Comparison of ENCODE assay signal across 9 mouse cellular contexts in genomic region chr16:36934131-36934840, GRCm38 (mm10). TPM values are rescaled to one million over a fixed set of nuclear protein-coding genes. Genes with fewer than 3 reads are reported as not detected.
DNase-seq lines count a peak whose midpoint lies in the region; ATAC-seq and TF ChIP-seq lines count a peak whose summit lies in the region.
"Had no signal": no experiment of that assay in that cellular context is flagged by ENCODE, and none has a peak within 500 bp of the region (broad histone marks: within the 10 kb centered on the region; RNA-seq: fewer than 3 reads in every experiment).

No protein-coding gene starts in this region.

- peak overlapping the region; percentile 56 for H3K4me2 ChIP-seq in liver, embryonic 11.5 days
- H3K4me2 ChIP-seq in midbrain, embryonic 14.5 days (ENCODE audit: low read length) = no peak overlapping the region
- H3K4me2 ChIP-seq in midbrain, postnatal 0 days (ENCODE audit: low read depth, low read length, poor library complexity, severe bottlenecking) = no peak overlapping the region
- no peak overlapping the region for H3K4me2 ChIP-seq in hindbrain, embryonic 11.5 days (replicated peaks; ENCODE audit: low read depth, low read length)
- H3K4me2 ChIP-seq: embryonic facial prominence, embryonic 12.5 days had no signal

- peak; percentile 37 for DNase-seq in urinary bladder, postnatal 14 days (ENCODE audit: low spot score)
- no peak for DNase-seq in urinary bladder, postnatal 10 days (ENCODE audit: low spot score)
- peak; percentile 68 for DNase-seq in fat pad, adult 2 months (ENCODE audit: extremely low read depth, low read depth, low spot score)
- DNase-seq in liver, embryonic 11.5 days (ENCODE audit: low spot score) = no peak
- DNase-seq in thymus, postnatal 0 days (ENCODE audit: low spot score) = peak; percentile 82
- DNase-seq in midbrain, embryonic 14.5 days = no peak
- DNase-seq in midbrain, postnatal 0 days (ENCODE audit: low spot score) = no peak
- DNase-seq in hindbrain, embryonic 11.5 days (ENCODE audit: low spot score) = no peak

- no peaks in the 10 kb centered on the region for H3K9me3 ChIP-seq in liver, embryonic 11.5 days (ENCODE audit: control insufficient read depth, low read length)
- no peaks in the 10 kb centered on the region for H3K9me3 ChIP-seq in midbrain, embryonic 14.5 days (ENCODE audit: control insufficient read depth, low read length)
- H3K9me3 ChIP-seq in midbrain, postnatal 0 days (ENCODE audit: low read length) = no peaks in the 10 kb centered on the region
- H3K9me3 ChIP-seq in hindbrain, embryonic 11.5 days (ENCODE audit: control insufficient read depth, low read length) = no peaks in the 10 kb centered on the region
- H3K9me3 ChIP-seq: embryonic facial prominence, embryonic 12.5 days had no signal

- no peak for TF ChIP-seq CTCF in midbrain, postnatal 0 days (IDR thresholded peaks at IDR 0.05)

- H3K27ac ChIP-seq in liver, embryonic 11.5 days (ENCODE audit: low read depth, low read length) = no peak overlapping the region
- no peak overlapping the region for H3K27ac ChIP-seq in midbrain, embryonic 14.5 days (replicated peaks; ENCODE audit: low read depth, low read length)
- no peak overlapping the region for H3K27ac ChIP-seq in midbrain, postnatal 0 days (ENCODE audit: low read depth, low read length)
- no peak overlapping the region for H3K27ac ChIP-seq in hindbrain, embryonic 11.5 days (ENCODE audit: low read depth, low read length)
- H3K27ac ChIP-seq: embryonic facial prominence, embryonic 12.5 days had no signal

- H3K9ac ChIP-seq in liver, embryonic 11.5 days (ENCODE audit: low read depth, low read length) = 0 out of 2 replicates have a peak overlapping the region, but pooled peaks have one; percentile 22
- no peak overlapping the region for H3K9ac ChIP-seq in midbrain, embryonic 14.5 days (replicated peaks; ENCODE audit: low read length)
- no peak overlapping the region for H3K9ac ChIP-seq in midbrain, postnatal 0 days (replicated peaks; ENCODE audit: low read length, poor library complexity, severe bottlenecking)
- H3K9ac ChIP-seq in hindbrain, embryonic 11.5 days (ENCODE audit: low read depth, low read length) = no peak overlapping the region
- H3K9ac ChIP-seq: embryonic facial prominence, embryonic 12.5 days had no signal

- 37% methylated on average over 6 of the region's 6 CpGs for WGBS in liver, embryonic 11.5 days
- WGBS in midbrain, embryonic 14.5 days = 84% methylated on average over 6 of the region's 6 CpGs
- WGBS in midbrain, postnatal 0 days = 81% methylated on average over 6 of the region's 6 CpGs
- 82% methylated on average over 6 of the region's 6 CpGs for WGBS in hindbrain, embryonic 11.5 days

- peak overlapping the region; percentile 34 for H3K4me3 ChIP-seq in liver, embryonic 11.5 days (ENCODE audit: low read depth, low read length)
- H3K4me3 ChIP-seq in midbrain, embryonic 14.5 days (replicated peaks; ENCODE audit: low read depth, low read length) = no peak overlapping the region
- no peak overlapping the region for H3K4me3 ChIP-seq in midbrain, postnatal 0 days (ENCODE audit: low read depth, low read length)
- H3K4me3 ChIP-seq in hindbrain, embryonic 11.5 days (ENCODE audit: low read depth, low read length) = no peak overlapping the region
- H3K4me3 ChIP-seq: embryonic facial prominence, embryonic 12.5 days had no signal

- H3K27me3 ChIP-seq in liver, embryonic 11.5 days (replicated peaks; ENCODE audit: control insufficient read depth, insufficient read depth, low read length) = no peaks in the 10 kb centered on the region
- no peaks in the 10 kb centered on the region for H3K27me3 ChIP-seq in midbrain, embryonic 14.5 days (ENCODE audit: control insufficient read depth, insufficient read depth, low read length)
- no peaks in the 10 kb centered on the region for H3K27me3 ChIP-seq in midbrain, postnatal 0 days (ENCODE audit: insufficient read depth, low read length)
- no peaks in the 10 kb centered on the region for H3K27me3 ChIP-seq in hindbrain, embryonic 11.5 days (ENCODE audit: control insufficient read depth, insufficient read depth, low read length)
- H3K27me3 ChIP-seq: embryonic facial prominence, embryonic 12.5 days had no signal

- peaks cover 2% of the 10 kb centered on the region; the same call in 1 of the 2 replicates for H3K36me3 ChIP-seq in liver, embryonic 11.5 days (ENCODE audit: control insufficient read depth, insufficient read depth, low read length)
- H3K36me3 ChIP-seq in midbrain, embryonic 14.5 days (ENCODE audit: control insufficient read depth, insufficient read depth, low read length) = peaks cover 39% of the 10 kb centered on the region
- H3K36me3 ChIP-seq in midbrain, postnatal 0 days (ENCODE audit: insufficient read depth, low read length) = peaks cover 39% of the 10 kb centered on the region
- H3K36me3 ChIP-seq in hindbrain, embryonic 11.5 days (ENCODE audit: control insufficient read depth, insufficient read depth, low read length) = 0 out of 2 replicates have a peak, but pooled peaks cover 2% of the 10 kb centered on the region

- ATAC-seq in liver, embryonic 11.5 days (replicated peaks; ENCODE audit: low FRiP score) = peak; percentile 54
- no peak for ATAC-seq in midbrain, embryonic 14.5 days (ENCODE audit: low FRiP score, low TSS enrichment)
- no peak for ATAC-seq in midbrain, postnatal 0 days (ENCODE audit: low FRiP score)
- ATAC-seq in hindbrain, embryonic 11.5 days (ENCODE audit: low FRiP score) = no peak

- no peaks in the 10 kb centered on the region for H3K4me1 ChIP-seq in liver, embryonic 11.5 days (replicated peaks; ENCODE audit: control insufficient read depth, insufficient read depth, low read length)
- H3K4me1 ChIP-seq in midbrain, embryonic 14.5 days (ENCODE audit: control insufficient read depth, insufficient read depth, low read length) = no peaks in the 10 kb centered on the region
- H3K4me1 ChIP-seq in midbrain, postnatal 0 days (ENCODE audit: insufficient read depth, low read length) = no peaks in the 10 kb centered on the region
- no peaks in the 10 kb centered on the region for H3K4me1 ChIP-seq in hindbrain, embryonic 11.5 days (replicated peaks; ENCODE audit: control insufficient read depth, insufficient read depth, low read length)
- H3K4me1 ChIP-seq: embryonic facial prominence, embryonic 12.5 days had no signal

RNA-seq across cellular contexts. Expression of gene Hcls1, which starts 0.5 kb away (rescaled TPM):
- 5.4 and 8.3 TPM in 2 replicates for polyA plus RNA-seq in liver, embryonic 11.5 days (2014; fragmentation: Nextera tagmentation; extraction: Ambion mirVana)
- polyA plus RNA-seq in thymus, postnatal 0 days (2015; fragmentation: Nextera tagmentation; extraction: Ambion mirVana) = 144 and 146 TPM in 2 replicates
- polyA plus RNA-seq in midbrain, embryonic 14.5 days (2014; fragmentation: Nextera tagmentation; extraction: Ambion mirVana) = 0.84 and 1.3 TPM in 2 replicates
- total RNA-seq in midbrain, postnatal 0 days (2014; rRNA removed) = 2.2 and 2.4 TPM in 2 replicates
- polyA plus RNA-seq in midbrain, postnatal 0 days (2015; fragmentation: Nextera tagmentation; extraction: Ambion mirVana) = 2.3 and 2.4 TPM in 2 replicates
- polyA plus RNA-seq in hindbrain, embryonic 11.5 days (2014; fragmentation: Nextera tagmentation; extraction: Ambion mirVana) = 0.79 and 1.3 TPM in 2 replicates

RNA-seq across cellular contexts. Expression of gene Fbxo40, which starts 56.0 kb away (rescaled TPM):
- 0.04 TPM in 1 of 2 replicates, not detected in the other for polyA plus RNA-seq in liver, embryonic 11.5 days (2014; fragmentation: Nextera tagmentation; extraction: Ambion mirVana)
- polyA plus RNA-seq in thymus, postnatal 0 days (2015; fragmentation: Nextera tagmentation; extraction: Ambion mirVana) = 0.27 and 0.36 TPM in 2 replicates
- not detected in 2 replicates for polyA plus RNA-seq in midbrain, embryonic 14.5 days (2014; fragmentation: Nextera tagmentation; extraction: Ambion mirVana)
- total RNA-seq in midbrain, postnatal 0 days (2014; rRNA removed) = 0.19 and 0.44 TPM in 2 replicates
- 0.02 TPM in 1 of 2 replicates, not detected in the other for polyA plus RNA-seq in midbrain, postnatal 0 days (2015; fragmentation: Nextera tagmentation; extraction: Ambion mirVana)
- 0.03 TPM in 1 of 2 replicates, not detected in the other for polyA plus RNA-seq in hindbrain, embryonic 11.5 days (2014; fragmentation: Nextera tagmentation; extraction: Ambion mirVana)

RNA-seq across cellular contexts. Expression of gene Golgb1, which starts 59.3 kb away (rescaled TPM):
- 41.5 and 50.5 TPM in 2 replicates for polyA plus RNA-seq in liver, embryonic 11.5 days (2014; fragmentation: Nextera tagmentation; extraction: Ambion mirVana)
- 50.2 and 63.9 TPM in 2 replicates for polyA plus RNA-seq in thymus, postnatal 0 days (2015; fragmentation: Nextera tagmentation; extraction: Ambion mirVana)
- polyA plus RNA-seq in midbrain, embryonic 14.5 days (2014; fragmentation: Nextera tagmentation; extraction: Ambion mirVana) = 88.6 and 92.5 TPM in 2 replicates
- total RNA-seq in midbrain, postnatal 0 days (2014; rRNA removed) = 41.3 and 70.4 TPM in 2 replicates
- polyA plus RNA-seq in midbrain, postnatal 0 days (2015; fragmentation: Nextera tagmentation; extraction: Ambion mirVana) = 84.1 and 101 TPM in 2 replicates
- 81.0 and 91.0 TPM in 2 replicates for polyA plus RNA-seq in hindbrain, embryonic 11.5 days (2014; fragmentation: Nextera tagmentation; extraction: Ambion mirVana)

RNA-seq across cellular contexts. Expression of gene Eaf2, which starts 59.5 kb away (rescaled TPM):
- 0.53 and 0.71 TPM in 2 replicates for polyA plus RNA-seq in liver, embryonic 11.5 days (2014; fragmentation: Nextera tagmentation; extraction: Ambion mirVana)
- polyA plus RNA-seq in thymus, postnatal 0 days (2015; fragmentation: Nextera tagmentation; extraction: Ambion mirVana) = 5.3 and 5.8 TPM in 2 replicates
- 0.38 and 0.45 TPM in 2 replicates for polyA plus RNA-seq in midbrain, embryonic 14.5 days (2014; fragmentation: Nextera tagmentation; extraction: Ambion mirVana)
- 0.14 and 1.0 TPM in 2 replicates for total RNA-seq in midbrain, postnatal 0 days (2014; rRNA removed)
- polyA plus RNA-seq in midbrain, postnatal 0 days (2015; fragmentation: Nextera tagmentation; extraction: Ambion mirVana) = 1.1 and 1.3 TPM in 2 replicates
- 1.3 and 1.5 TPM in 2 replicates for polyA plus RNA-seq in hindbrain, embryonic 11.5 days (2014; fragmentation: Nextera tagmentation; extraction: Ambion mirVana)

Comparison
In these comparisons a context has a peak if more than half of its experiments do, and no peak if none do; other contexts are left out.
1. DNase-seq: peak in urinary bladder, postnatal 14 days (single experiment), fat pad, adult 2 months (single experiment) and thymus, postnatal 0 days (single experiment); none in urinary bladder, postnatal 10 days (single experiment), liver, embryonic 11.5 days (single experiment), midbrain, embryonic 14.5 days (single experiment), midbrain, postnatal 0 days (single experiment) and hindbrain, embryonic 11.5 days (single experiment).
2. RNA of gene Hcls1, which starts 0.5 kb away (polyA plus RNA-seq): 144 to 146 TPM in thymus, postnatal 0 days; 5.4 to 8.3 TPM in liver, embryonic 11.5 days, 2.3 to 2.4 TPM in midbrain, postnatal 0 days, 0.84 to 1.3 TPM in midbrain, embryonic 14.5 days and 0.79 to 1.3 TPM in hindbrain, embryonic 11.5 days; every median in the first group is over 10 times any median in the second.